Mouse (Mus musculus) liver, postnatal 0 days (tissue): ENCODE measurements at regions not wholly inside any gene's neighbourhood (a gene's known extent, or its start where the extent isn't known, plus 50 kb on each side); places are given as distances from the start of the nearest gene placed in this dataset.
A peak's percentile ranks its signal among the peaks of the same experiment; 100 is the strongest.

Source experiments
- ATAC-seq: fragments of 200-750 bp; cut with Nextera tagmentation; 2 replicates; pipeline ENCODE4 v1.8.0; 2017; ENCODE audit warnings: mild to moderate bottlenecking, moderate library complexity
- DNase-seq: peaks from one replicate; pipeline ENCODE4 v3.0.0-alpha.2; 2016
- H3K27ac ChIP-seq: fragments of 300-500 bp; sonication (generic); 2 replicates; pipeline ENCODE4 v1.5.1; 2014; ENCODE audit warnings: antibody characterized with exemption, moderate library complexity, mild to moderate bottlenecking, low read depth
- H3K27me3 ChIP-seq: fragments of 300-500 bp; sonication (generic); 2 replicates; pipeline ENCODE4 v1.6.1; 2014; ENCODE audit warnings: low read length, control low read depth, mixed read lengths; ENCODE audit not compliant: insufficient read depth
- H3K36me3 ChIP-seq: fragments of 300-500 bp; sonication (generic); replicated peaks from 2 replicates; pipeline ENCODE4 v1.6.1; 2014; ENCODE audit warnings: mild to moderate bottlenecking, control low read depth, low read length, moderate library complexity, mixed read lengths; ENCODE audit not compliant: insufficient read depth
- H3K4me1 ChIP-seq: fragments of 300-500 bp; sonication (generic); 2 replicates; pipeline ENCODE4 v1.6.1; 2014; ENCODE audit warnings: antibody characterized with exemption, mild to moderate bottlenecking, control low read depth; ENCODE audit not compliant: insufficient read depth
- H3K4me2 ChIP-seq: fragments of 300-500 bp; sonication (generic); 2 replicates; pipeline ENCODE4 v1.6.1; 2014; ENCODE audit warnings: low read depth, mild to moderate bottlenecking, low read length, moderate library complexity, mixed read lengths
- H3K4me3 ChIP-seq: fragments of 300-500 bp; sonication (generic); 2 replicates; pipeline ENCODE4 v1.5.1; 2014; ENCODE audit warnings: low read depth, low read length
- H3K9ac ChIP-seq: fragments of 300-500 bp; sonication (generic); replicated peaks from 2 replicates; pipeline ENCODE4 v1.6.1; 2014; ENCODE audit warnings: mild to moderate bottlenecking, moderate library complexity
- H3K9me3 ChIP-seq: fragments of 300-500 bp; sonication (generic); 2 replicates; pipeline ENCODE4 v1.6.1; 2016; ENCODE audit warnings: mild to moderate bottlenecking, control low read depth, low read length, mixed read lengths
- CTCF ChIP-seq: sonication (generic); IDR thresholded peaks from 2 replicates; pipeline ENCODE4 v1.5.1; 2016; ENCODE audit warnings: antibody characterized with exemption, low read depth
- EP300 ChIP-seq: IDR thresholded peaks from 2 replicates; pipeline ENCODE4 v1.6.1; 2016; ENCODE audit warnings: antibody characterized with exemption, low read depth, mild to moderate bottlenecking
- WGBS: fragments of 180-500 bp; shearing (Covaris S2); extraction: QIAGEN DNeasy Blood & Tissue Kit; methylation state at CpG from one replicate; pipeline ENCODE4 v1.1.7; 2014; ENCODE audit not compliant: insufficient replicate concordance; 5-methylcytosine and 5-hydroxymethylcytosine counted together

- DNase-seq (peak; percentile 57), ATAC-seq (peak; percentile 45)
- 48% methylated on average over 4 of the region's 4 CpGs for WGBS
- Histone ChIP-seq H3K27ac (no peak overlapping the region), H3K4me2 (no peak overlapping the region), H3K27me3 (no peaks in the 10 kb centered on the region), H3K9ac (no peak overlapping the region), H3K4me1 (no peaks in the 10 kb centered on the region), H3K9me3 (no peaks in the 10 kb centered on the region), H3K4me3 (no peak overlapping the region), H3K36me3 (no peaks in the 10 kb centered on the region)
- peak; percentile 76 for TF ChIP-seq CTCF
- TF ChIP-seq EP300, result no peak
Observed at GRCm38 (mm10) chr7:68667215-68667614, 81.8 kb downstream of the Arrdc4 start.

GRCm38 (mm10) chr7:68656354-68656753 lies 92.7 kb downstream of the Arrdc4 start:
- Histone ChIP-seq H3K27ac (no peak overlapping the region), H3K9ac (no peak overlapping the region), H3K27me3 (no peaks in the 10 kb centered on the region), H3K9me3 (peaks cover 4% of the 10 kb centered on the region; the same call in 1 of the 2 replicates), H3K4me3 (no peak overlapping the region), H3K36me3 (no peaks in the 10 kb centered on the region), H3K4me1 (no peaks in the 10 kb centered on the region), H3K4me2 (no peak overlapping the region)
- TF ChIP-seq EP300 (no peak), CTCF (no peak)
- ATAC-seq (no peak), DNase-seq (no peak)

- H3K4me3 ChIP-seq, result no peak overlapping the region
Observed at GRCm38 (mm10) chr7:68653534-68653933, 95.5 kb downstream of the Arrdc4 start.

GRCm38 (mm10) chr7:68651418-68651817 lies 97.6 kb downstream of the Arrdc4 start:
- TF ChIP-seq EP300 (no peak), CTCF (peak; percentile 46)
- Histone ChIP-seq H3K9me3 (peaks cover 4% of the 10 kb centered on the region; the same call in 1 of the 2 replicates), H3K9ac (no peak overlapping the region), H3K36me3 (no peaks in the 10 kb centered on the region), H3K4me1 (no peaks in the 10 kb centered on the region), H3K4me2 (no peak overlapping the region), H3K27ac (no peak overlapping the region), H3K27me3 (no peaks in the 10 kb centered on the region), H3K4me3 (no peak overlapping the region)
- DNase-seq, result no peak
- 64% methylated on average over 4 of the region's 4 CpGs for WGBS
- no peak for ATAC-seq

More at GRCm38 (mm10) chr7:68653534-68653933, 95.5 kb downstream of the Arrdc4 start:
- ATAC-seq (no peak), DNase-seq (no peak)
- no peak overlapping the region for H3K9ac ChIP-seq
- 46% methylated on average over 1 of the region's 1 CpGs for WGBS
- H3K4me2 ChIP-seq, result no peak overlapping the region
- H3K9me3 ChIP-seq, result peaks cover 4% of the 10 kb centered on the region; the same call in 1 of the 2 replicates
- no peak for TF ChIP-seq CTCF
- no peak for TF ChIP-seq EP300
- no peak overlapping the region for H3K27ac ChIP-seq
- no peaks in the 10 kb centered on the region for H3K27me3 ChIP-seq
- H3K4me1 ChIP-seq, result no peaks in the 10 kb centered on the region
- H3K36me3 ChIP-seq, result no peaks in the 10 kb centered on the region

- Histone ChIP-seq H3K27me3 (no peaks in the 10 kb centered on the region), H3K27ac (no peak overlapping the region), H3K4me3 (no peak overlapping the region), H3K36me3 (no peaks in the 10 kb centered on the region), H3K4me2 (no peak overlapping the region), H3K4me1 (no peaks in the 10 kb centered on the region), H3K9ac (no peak overlapping the region), H3K9me3 (no peaks in the 10 kb centered on the region)
- 76% methylated on average over 7 of the region's 7 CpGs for WGBS
- DNase-seq (no peak), ATAC-seq (no peak)
- no peak for TF ChIP-seq EP300
- no peak for TF ChIP-seq CTCF
Observed at GRCm38 (mm10) chr7:68637556-68638215, 111.4 kb downstream of the Arrdc4 start.

GRCm38 (mm10) chr7:68621080-68621479 lies 128.0 kb downstream of the Arrdc4 start:
- H3K27me3 ChIP-seq, result no peaks in the 10 kb centered on the region
- no peaks in the 10 kb centered on the region for H3K4me1 ChIP-seq
- H3K27ac ChIP-seq, result no peak overlapping the region
- no peak overlapping the region for H3K4me2 ChIP-seq
- H3K4me3 ChIP-seq, result no peak overlapping the region
- H3K9ac ChIP-seq, result no peak overlapping the region
- TF ChIP-seq CTCF (no peak), EP300 (no peak)
- no peak for ATAC-seq
- no peaks in the 10 kb centered on the region for H3K9me3 ChIP-seq
- no peaks in the 10 kb centered on the region for H3K36me3 ChIP-seq
- 72% methylated on average over 3 of the region's 3 CpGs for WGBS
- DNase-seq, result no peak

GRCm38 (mm10) chr7:68610499-68610898 lies 138.5 kb downstream of the Arrdc4 start:
- no peak overlapping the region for H3K9ac ChIP-seq
- H3K4me2 ChIP-seq, result no peak overlapping the region
- no peak overlapping the region for H3K4me3 ChIP-seq
- no peaks in the 10 kb centered on the region for H3K36me3 ChIP-seq
- 69% methylated on average over 4 of the region's 4 CpGs for WGBS
- no peak overlapping the region for H3K27ac ChIP-seq
- TF ChIP-seq EP300, result no peak
- TF ChIP-seq CTCF, result no peak
- H3K27me3 ChIP-seq, result no peaks in the 10 kb centered on the region
- DNase-seq (no peak), ATAC-seq (no peak)
- no peaks in the 10 kb centered on the region for H3K9me3 ChIP-seq
- H3K4me1 ChIP-seq, result no peaks in the 10 kb centered on the region
